Mouse (Mus musculus) lung, adult 2 months (tissue): ENCODE data around the gene Cntnap5c. TPM values are rescaled to one million over a fixed set of nuclear protein-coding genes. Genes with fewer than 3 reads are reported as not detected.

ENCODE experiments used
- DNase-seq: peaks from one replicate; pipeline ENCODE4 v3.0.0; 2022
- H3K4me1 ChIP-seq: fragments of 200-500 bp; 2 replicates; pipeline ENCODE4 v1.6.1; 2011; ENCODE audit warnings: low read length; ENCODE audit not compliant: control insufficient read depth, insufficient read depth
- H3K4me3 ChIP-seq: fragments of 200-500 bp; replicated peaks from 2 replicates; pipeline ENCODE3; 2011; ENCODE audit warnings: low read depth, mild to moderate bottlenecking, control low read depth, low read length; ENCODE audit errors: extremely low read depth
- CTCF ChIP-seq: fragments of 200-500 bp; IDR thresholded peaks from 2 replicates; pipeline ENCODE4 v1.5.1; 2011; ENCODE audit warnings: mild to moderate bottlenecking, low read length, control low read depth; ENCODE audit not compliant: insufficient read depth
- POLR2A ChIP-seq: fragments of 200-500 bp; IDR thresholded peaks from 2 replicates; pipeline ENCODE4 v1.6.1; 2011; ENCODE audit warnings: low read depth, mild to moderate bottlenecking, control low read depth, low read length, borderline replicate concordance; ENCODE audit errors: extremely low read depth
- WGBS: fragments of 180-500 bp; shearing (Covaris S2); methylation state at CpG from one replicate; pipeline ENCODE4 v1.1.7; 2018; 5-methylcytosine and 5-hydroxymethylcytosine counted together
- polyA plus RNA-seq: library from polyadenylated mRNA; depleted of rRNA; stranded (reverse); fragments of >200 nt; gene quantifications from 2 replicates; pipeline ENCODE4 v1.2.3, GENCODE M21; 2012

Gene Cntnap5c
- polyA plus RNA-seq, 1 experiment: not detected

DNA sequence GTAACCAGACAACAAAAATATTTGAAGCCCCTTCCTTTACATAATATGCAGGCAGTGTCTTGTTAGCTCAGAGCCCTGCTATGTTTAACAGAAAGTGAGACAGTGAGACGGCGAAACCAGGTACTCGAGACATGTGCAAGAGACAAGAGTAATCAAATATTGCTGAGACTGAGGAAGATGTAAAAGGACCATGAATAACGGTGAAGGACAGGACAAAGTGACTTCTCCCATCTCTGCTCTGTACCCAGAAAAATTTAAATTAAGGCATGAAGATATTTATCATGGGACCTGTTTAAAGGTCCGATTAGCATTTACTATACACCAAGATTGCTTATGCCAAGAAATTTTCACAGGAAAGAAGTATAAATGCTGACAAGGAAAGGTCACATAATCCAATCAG lies 233.5 kb downstream of the Cntnap5c start:
- TF ChIP-seq CTCF (no peak), POLR2A (no peak)
- no peak for DNase-seq
- H3K4me1 ChIP-seq: no peaks in the 10 kb centered on the region
- no peak overlapping the region for H3K4me3 ChIP-seq
- whole genome bisulfite sequencing: 77% methylated on average over 5 of the region's 5 CpGs

DNA sequence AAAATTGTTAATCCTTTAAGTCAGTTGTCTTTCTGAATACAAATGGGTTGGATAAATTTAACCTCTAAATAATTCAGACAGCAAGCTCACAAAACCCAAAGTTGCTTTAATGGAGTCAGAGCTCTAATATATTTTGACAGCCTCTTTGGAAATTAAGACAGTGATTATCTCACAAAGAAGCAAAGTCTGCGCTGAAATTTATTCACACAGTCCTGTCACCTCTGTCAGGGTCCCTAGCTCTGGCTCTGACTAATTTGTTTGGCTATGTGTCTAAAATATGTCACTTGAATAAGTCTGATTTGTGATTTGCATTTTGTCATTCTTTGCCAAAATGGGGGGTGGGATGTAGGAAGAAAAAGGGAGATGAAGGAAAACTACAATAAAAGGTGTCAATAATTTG lies 234.0 kb downstream of the Cntnap5c start:
- Histone ChIP-seq H3K4me1 (no peaks in the 10 kb centered on the region), H3K4me3 (no peak overlapping the region)
- DNase-seq: no peak
- TF ChIP-seq POLR2A: no peak
- TF ChIP-seq CTCF: no peak
- WGBS: 71% methylated on average over 1 of the region's 1 CpGs

DNA sequence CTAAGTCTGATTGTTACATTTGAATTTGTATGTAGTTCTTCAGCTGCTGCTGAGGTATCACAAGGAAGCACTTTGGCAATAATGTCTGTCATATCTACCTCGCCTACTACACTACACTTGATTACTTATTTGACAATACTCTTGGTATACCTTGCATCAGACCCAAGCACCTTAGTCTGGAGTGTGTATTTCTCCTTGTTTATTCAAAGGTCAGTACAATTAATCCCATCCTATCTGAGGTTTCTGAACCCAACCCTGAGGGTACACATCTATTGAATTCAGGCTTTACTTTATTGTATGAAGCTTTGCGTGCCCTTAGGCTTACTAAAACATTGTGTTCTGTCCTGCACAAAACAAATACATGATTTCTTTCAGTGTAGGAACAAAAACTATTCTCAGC lies 235.1 kb downstream of the Cntnap5c start:
- WGBS: 68% methylated on average over 2 of the region's 2 CpGs
- H3K4me1 ChIP-seq: no peaks in the 10 kb centered on the region
- no peak overlapping the region for H3K4me3 ChIP-seq
- no peak for TF ChIP-seq POLR2A
- no peak for TF ChIP-seq CTCF
- DNase-seq: no peak

DNA sequence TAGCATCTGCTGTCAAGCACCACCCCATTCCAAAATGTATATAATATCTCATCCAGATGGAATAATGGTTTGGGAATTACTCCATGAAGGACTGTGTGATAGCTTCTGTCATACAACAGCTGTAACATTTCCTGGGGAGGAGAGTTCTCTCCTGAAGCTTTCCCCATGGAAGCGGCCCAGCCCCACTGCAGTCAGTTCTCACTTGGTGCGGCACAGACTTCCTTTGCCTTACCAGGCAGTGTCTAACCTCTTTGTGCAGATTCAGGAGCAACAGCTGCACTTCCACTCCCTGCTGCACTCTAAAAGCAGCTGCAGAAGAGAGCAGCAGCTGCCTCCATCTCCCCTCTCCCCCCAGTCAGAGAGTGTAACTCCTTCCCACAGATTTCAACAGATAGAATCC lies 271.8 kb downstream of the Cntnap5c start:
- H3K4me3 ChIP-seq: no peak overlapping the region
- DNase-seq: no peak
- 63% methylated on average over 2 of the region's 2 CpGs for WGBS
- TF ChIP-seq CTCF (no peak), POLR2A (no peak)
- no peaks in the 10 kb centered on the region for H3K4me1 ChIP-seq

DNA sequence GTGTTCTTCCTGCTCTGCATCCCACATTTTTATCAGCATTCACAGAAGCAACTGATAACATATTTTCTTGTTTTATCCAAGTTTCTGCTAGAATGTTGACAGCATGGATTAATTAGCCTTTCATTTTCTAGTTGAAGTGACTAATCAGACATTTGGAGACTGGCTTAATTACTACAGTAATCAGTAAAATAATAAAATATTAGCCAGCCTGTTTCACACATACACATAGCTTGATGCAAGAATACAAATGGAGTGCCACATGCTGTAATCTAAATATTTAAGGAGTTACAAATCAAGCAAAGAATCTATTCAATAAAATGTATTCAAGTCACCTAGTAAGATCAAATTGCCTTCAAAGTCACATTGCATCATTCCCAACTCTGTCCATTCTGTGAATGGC lies 275.8 kb downstream of the Cntnap5c start:
- H3K4me3 ChIP-seq: no peak overlapping the region
- no peaks in the 10 kb centered on the region for H3K4me1 ChIP-seq
- no peak for DNase-seq
- no peak for TF ChIP-seq POLR2A

DNA sequence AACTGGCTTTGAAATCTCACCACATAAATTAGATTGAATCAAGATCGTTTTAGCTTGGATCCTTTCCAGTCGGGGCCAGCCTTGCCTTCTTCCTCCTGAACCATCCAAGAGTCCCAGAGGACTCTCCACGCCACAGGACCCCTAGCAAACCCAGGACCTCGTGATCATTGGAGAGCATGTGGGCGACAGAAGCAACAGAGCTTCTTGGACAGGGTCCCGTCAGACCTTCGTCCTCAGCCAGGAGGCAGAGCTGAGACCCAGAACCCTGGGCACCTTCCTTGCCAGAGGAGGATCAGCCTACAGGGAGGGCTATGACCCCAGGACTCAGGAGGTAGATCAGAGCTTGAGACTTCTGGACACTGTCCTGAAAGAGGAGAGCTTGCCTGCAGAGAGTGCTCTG lies 300.5 kb downstream of the Cntnap5c start:
- no peak for TF ChIP-seq POLR2A
- TF ChIP-seq CTCF: no peak
- DNase-seq: no peak
- no peak overlapping the region for H3K4me3 ChIP-seq
- WGBS: 70% methylated on average over 7 of the region's 7 CpGs
- H3K4me1 ChIP-seq: no peaks in the 10 kb centered on the region

DNA sequence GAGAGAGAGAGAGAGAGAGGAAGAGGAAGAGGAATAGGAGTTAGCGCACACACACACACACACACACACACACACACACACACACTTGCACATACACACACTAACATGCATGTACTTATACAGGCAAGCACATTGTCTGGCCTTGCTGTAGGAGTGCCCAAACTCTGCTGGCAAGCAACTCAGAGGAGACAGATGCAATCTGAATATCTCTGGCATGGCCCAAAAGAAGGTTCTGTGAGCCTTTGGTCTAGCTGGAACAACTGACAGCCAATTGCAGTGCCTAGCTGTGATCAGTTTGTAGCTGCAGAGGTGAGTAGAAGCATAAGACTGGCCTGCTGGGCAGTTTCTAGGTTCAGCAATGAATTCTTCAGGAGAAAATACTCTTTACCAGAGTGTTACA lies 313.3 kb downstream of the Cntnap5c start:
- WGBS: 89% methylated on average over 1 of the region's 1 CpGs
- Histone ChIP-seq H3K4me1 (no peaks in the 10 kb centered on the region), H3K4me3 (no peak overlapping the region)
- DNase-seq: no peak
- TF ChIP-seq POLR2A (no peak), CTCF (no peak)

DNA sequence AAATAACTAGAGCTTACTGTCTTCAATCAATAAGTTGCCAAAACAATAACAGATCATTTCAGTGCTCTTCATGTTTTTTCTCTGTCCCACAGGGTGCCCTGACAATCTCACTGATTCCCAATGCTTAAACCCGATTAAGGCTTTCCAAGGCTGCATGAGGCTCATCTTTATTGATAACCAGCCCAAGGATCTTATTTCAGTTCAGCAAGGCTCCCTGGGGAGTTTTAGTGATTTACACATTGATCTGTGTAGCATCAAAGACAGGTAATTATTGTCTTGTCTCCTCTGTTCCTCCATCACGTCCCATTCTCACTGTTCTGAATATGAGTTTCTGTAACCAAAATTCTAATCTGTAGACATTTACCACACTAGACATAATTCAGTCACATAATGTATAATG lies 335.1 kb downstream of the Cntnap5c start:
- TF ChIP-seq POLR2A (no peak), CTCF (no peak)
- no peaks in the 10 kb centered on the region for H3K4me1 ChIP-seq
- no peak overlapping the region for H3K4me3 ChIP-seq
- no peak for DNase-seq
- WGBS: 75% methylated on average over 2 of the region's 2 CpGs

DNA sequence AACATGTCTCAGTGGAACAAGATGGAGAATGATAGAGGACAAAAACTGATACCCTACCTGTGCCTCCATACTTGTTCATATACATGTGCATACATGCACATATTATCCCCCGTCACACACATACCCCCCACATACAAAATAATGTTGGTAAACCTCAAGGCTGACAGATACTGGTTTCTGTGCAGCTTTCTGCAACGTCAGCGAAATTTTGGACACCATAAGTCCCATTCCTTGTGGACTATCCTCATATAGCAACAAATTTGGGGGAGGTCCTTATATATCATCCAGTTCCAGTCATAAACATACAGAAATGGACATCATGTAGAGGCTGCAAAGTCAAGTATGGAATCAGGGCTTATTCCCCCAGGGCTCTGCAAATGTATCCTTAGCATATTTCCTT lies 338.5 kb downstream of the Cntnap5c start:
- Histone ChIP-seq H3K4me3 (no peak overlapping the region), H3K4me1 (no peaks in the 10 kb centered on the region)
- no peak for DNase-seq
- TF ChIP-seq POLR2A (no peak), CTCF (no peak)
- 79% methylated on average over 3 of the region's 3 CpGs for WGBS

DNA sequence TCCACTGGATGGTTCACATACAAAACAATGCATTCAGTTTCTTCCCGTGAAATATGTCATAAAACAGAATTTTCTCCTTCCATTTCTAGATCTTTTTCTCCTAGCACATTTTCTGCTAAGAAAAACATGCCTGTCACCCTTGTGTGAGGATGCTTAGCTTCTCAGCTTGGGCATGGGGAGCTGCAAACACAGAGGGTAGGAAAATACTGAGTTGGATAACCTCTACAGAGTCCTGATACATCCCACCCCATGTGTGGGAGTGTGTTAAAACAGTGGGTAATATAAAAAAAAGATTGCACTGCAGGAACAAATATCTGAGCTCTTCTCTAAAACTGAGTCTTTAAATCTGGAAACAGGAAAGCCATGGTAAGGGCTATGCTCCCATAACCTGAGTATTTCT lies 339.0 kb downstream of the Cntnap5c start:
- Histone ChIP-seq H3K4me1 (no peaks in the 10 kb centered on the region), H3K4me3 (no peak overlapping the region)
- no peak for DNase-seq
- no peak for TF ChIP-seq CTCF
- no peak for TF ChIP-seq POLR2A
- 47% methylated on average over 1 of the region's 1 CpGs for WGBS

DNA sequence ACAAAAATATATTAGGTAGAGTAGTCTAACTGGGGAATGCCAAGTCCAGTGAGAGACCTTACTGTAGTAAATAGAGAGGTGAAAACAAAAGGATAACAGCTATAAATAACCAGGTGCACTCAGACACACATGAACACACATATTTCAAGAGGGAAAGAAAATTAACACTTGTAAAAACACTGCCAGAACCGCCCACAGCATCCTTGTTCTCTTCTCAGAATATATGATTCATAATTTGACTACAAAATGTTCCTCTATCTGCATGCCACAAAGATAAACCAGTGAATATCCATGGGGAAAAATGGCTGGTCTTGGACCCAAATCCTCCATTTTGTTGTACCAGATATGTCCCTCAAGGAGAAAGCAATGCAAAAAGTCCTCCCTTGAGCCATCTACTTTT lies 417.8 kb downstream of the Cntnap5c start:
- Histone ChIP-seq H3K4me3 (no peak overlapping the region), H3K4me1 (no peaks in the 10 kb centered on the region)
- DNase-seq: no peak
- TF ChIP-seq CTCF (no peak), POLR2A (no peak)
- 46% methylated on average over 1 of the region's 1 CpGs for WGBS
